ENCODE assay signal across 10 mouse cellular contexts in genomic region chr11:113777878-113778464, GRCm38 (mm10). TPM values are rescaled to one million over a fixed set of nuclear protein-coding genes. Genes with fewer than 3 reads are reported as not detected.
DNase-seq lines count a peak whose midpoint lies in the region; ATAC-seq and TF ChIP-seq lines count a peak whose summit lies in the region.
"Had no signal": no experiment of that assay in that cellular context is flagged by ENCODE, and none has a peak within 500 bp of the region (broad histone marks: within the 10 kb centered on the region; RNA-seq: fewer than 3 reads in every experiment).

No protein-coding gene starts in this region.

- no peaks in the 10 kb centered on the region for H3K36me3 ChIP-seq in forebrain, embryonic 10.5 days (replicated peaks)
- H3K36me3 ChIP-seq in forebrain, embryonic 11.5 days (ENCODE audit: control insufficient read depth, insufficient read depth, low read length): no peaks in the 10 kb centered on the region
- H3K36me3 ChIP-seq in lung, embryonic 14.5 days (ENCODE audit: insufficient read depth): no peaks in the 10 kb centered on the region
- H3K36me3 ChIP-seq in intestine, embryonic 15.5 days: no peaks in the 10 kb centered on the region
- no peaks in the 10 kb centered on the region for H3K36me3 ChIP-seq in stomach, embryonic 14.5 days (ENCODE audit: control insufficient read depth, insufficient read depth, low read length)

- H3K9ac ChIP-seq in forebrain, embryonic 11.5 days (ENCODE audit: low read length): no peak overlapping the region
- H3K9ac ChIP-seq in lung, embryonic 14.5 days: no peak overlapping the region
- H3K9ac ChIP-seq in intestine, embryonic 15.5 days: no peak overlapping the region
- no peak overlapping the region for H3K9ac ChIP-seq in stomach, embryonic 14.5 days (replicated peaks; ENCODE audit: low read depth, low read length)

- no peak overlapping the region for H3K4me3 ChIP-seq in forebrain, embryonic 10.5 days
- H3K4me3 ChIP-seq in forebrain, embryonic 11.5 days (ENCODE audit: low read depth, low read length): no peak overlapping the region
- H3K4me3 ChIP-seq in lung, embryonic 14.5 days (ENCODE audit: low read depth, low read length): no peak overlapping the region
- H3K4me3 ChIP-seq in intestine, embryonic 15.5 days (replicated peaks): no peak overlapping the region
- H3K4me3 ChIP-seq in stomach, embryonic 14.5 days (ENCODE audit: low read depth, low read length): no peak overlapping the region

- no peak overlapping the region for H3K4me2 ChIP-seq in forebrain, embryonic 11.5 days (ENCODE audit: low read depth, low read length, severe bottlenecking)
- H3K4me2 ChIP-seq in lung, embryonic 14.5 days: peak overlapping the region; percentile 13; the same call in 1 of the 2 replicates
- peak overlapping the region; percentile 20; the same call in 1 of the 2 replicates for H3K4me2 ChIP-seq in intestine, embryonic 15.5 days (replicated peaks)
- 0 out of 2 replicates have a peak overlapping the region, but pooled peaks have one; percentile 22 for H3K4me2 ChIP-seq in stomach, embryonic 14.5 days (replicated peaks; ENCODE audit: low read depth, low read length)

- 74% methylated on average over 8 of the region's 8 CpGs for WGBS in forebrain, embryonic 10.5 days
- WGBS in forebrain, embryonic 11.5 days: 71% methylated on average over 8 of the region's 8 CpGs
- 33% methylated on average over 8 of the region's 8 CpGs for WGBS in lung, embryonic 14.5 days
- WGBS in intestine, embryonic 15.5 days: 27% methylated on average over 8 of the region's 8 CpGs
- WGBS in stomach, embryonic 14.5 days: 44% methylated on average over 8 of the region's 8 CpGs

- peak overlapping the region; percentile 85 for H3K27ac ChIP-seq in forebrain, embryonic 10.5 days
- H3K27ac ChIP-seq in forebrain, embryonic 11.5 days (ENCODE audit: low read depth, low read length): no peak overlapping the region
- H3K27ac ChIP-seq in lung, embryonic 14.5 days (ENCODE audit: low read depth): peak overlapping the region; percentile 48
- H3K27ac ChIP-seq in intestine, embryonic 15.5 days: peak overlapping the region; percentile 51; the same call in 1 of the 2 replicates
- H3K27ac ChIP-seq in stomach, embryonic 14.5 days (ENCODE audit: low read length): peak overlapping the region; percentile 33; the same call in 1 of the 2 replicates

- ATAC-seq in forebrain, embryonic 11.5 days (replicated peaks; ENCODE audit: low FRiP score): no peak
- ATAC-seq in lung, embryonic 14.5 days (ENCODE audit: insufficient read depth): peak; percentile 50; the same call in 1 of the 2 replicates
- ATAC-seq in intestine, embryonic 15.5 days: peak; percentile 78
- ATAC-seq in stomach, embryonic 14.5 days (ENCODE audit: insufficient number of reproducible peaks, insufficient read depth, low FRiP score, low read depth): no peak
- no peak for ATAC-seq in CD4-positive, CD25-positive, alpha-beta regulatory T cell, adult 4 months

- TF ChIP-seq CTCF in lung, embryonic 14.5 days (IDR thresholded peaks at IDR 0.05; ENCODE audit: low read depth): no peak

- H3K9me3 ChIP-seq in forebrain, embryonic 10.5 days: no peaks in the 10 kb centered on the region
- H3K9me3 ChIP-seq in forebrain, embryonic 11.5 days (ENCODE audit: control insufficient read depth, low read length): no peaks in the 10 kb centered on the region
- no peaks in the 10 kb centered on the region for H3K9me3 ChIP-seq in lung, embryonic 14.5 days (ENCODE audit: low read depth, low read length)
- no peaks in the 10 kb centered on the region for H3K9me3 ChIP-seq in intestine, embryonic 15.5 days
- H3K9me3 ChIP-seq in stomach, embryonic 14.5 days (ENCODE audit: control insufficient read depth, low read depth, low read length): no peaks in the 10 kb centered on the region

- H3K4me1 ChIP-seq in forebrain, embryonic 10.5 days: peaks cover 63% of the 10 kb centered on the region
- H3K4me1 ChIP-seq in forebrain, embryonic 11.5 days (replicated peaks; ENCODE audit: control insufficient read depth, insufficient read depth, low read length): peaks cover 10% of the 10 kb centered on the region; the same call in 1 of the 2 replicates
- peaks cover 25% of the 10 kb centered on the region for H3K4me1 ChIP-seq in lung, embryonic 14.5 days (ENCODE audit: insufficient read depth)
- peaks cover 48% of the 10 kb centered on the region for H3K4me1 ChIP-seq in intestine, embryonic 15.5 days (replicated peaks)
- peaks cover 34% of the 10 kb centered on the region for H3K4me1 ChIP-seq in stomach, embryonic 14.5 days (ENCODE audit: control insufficient read depth, insufficient read depth, low read length)

- DNase-seq in forebrain, embryonic 10.5 days (ENCODE audit: extremely low spot score, low spot score): no peak
- DNase-seq in forebrain, embryonic 11.5 days (ENCODE audit: low spot score): no peak
- peak; percentile 62 for DNase-seq in lung, embryonic 14.5 days
- no peak for DNase-seq in lung, adult 18-20 months
- DNase-seq in gastrocnemius, postnatal 10 days: no peak
- DNase-seq: cerebellum, adult 11 months; layer of hippocampus, adult 9-11 months had no signal

- 0 out of 2 replicates have a peak, but pooled peaks cover 3% of the 10 kb centered on the region for H3K27me3 ChIP-seq in forebrain, embryonic 10.5 days (ENCODE audit: poor library complexity, severe bottlenecking)
- H3K27me3 ChIP-seq in forebrain, embryonic 11.5 days (ENCODE audit: control insufficient read depth, insufficient read depth, low read length): no peaks in the 10 kb centered on the region
- no peaks in the 10 kb centered on the region for H3K27me3 ChIP-seq in lung, embryonic 14.5 days (ENCODE audit: insufficient read depth, low read length)
- no peaks in the 10 kb centered on the region for H3K27me3 ChIP-seq in intestine, embryonic 15.5 days (replicated peaks)
- H3K27me3 ChIP-seq in stomach, embryonic 14.5 days (ENCODE audit: control insufficient read depth, insufficient read depth, low read length): no peaks in the 10 kb centered on the region

RNA-seq across cellular contexts. Expression of gene Cdc42ep4, which starts 26.3 kb away (rescaled TPM):
- polyA plus RNA-seq in forebrain, embryonic 10.5 days (2016; fragmentation: Nextera tagmentation; extraction: Ambion mirVana): 107 TPM in 2 replicates
- 78.5 and 88.6 TPM in 2 replicates for polyA plus RNA-seq in forebrain, embryonic 11.5 days (2014; fragmentation: Nextera tagmentation; extraction: Ambion mirVana)
- 86.6 and 86.9 TPM in 2 replicates for polyA plus RNA-seq in lung, embryonic 14.5 days (2014; fragmentation: Nextera tagmentation; extraction: Ambion mirVana)
- polyA plus RNA-seq in intestine, embryonic 15.5 days (2015; fragmentation: Nextera tagmentation; extraction: Ambion mirVana): 54.4 and 57.8 TPM in 2 replicates
- polyA plus RNA-seq in stomach, embryonic 14.5 days (2014; fragmentation: Nextera tagmentation; extraction: Ambion mirVana): 51.5 and 51.6 TPM in 2 replicates
- 1 to 10 TPM; 2.1 to 2.3 TPM for polyA plus RNA-seq in CD4-positive, CD25-positive, alpha-beta regulatory T cell, adult 4 months (2017; shearing (Covaris generic))
- 10 to 100 TPM; 19.1 to 22.0 TPM for total RNA-seq in gastrocnemius, postnatal 10 days (2021)

Comparison
In these comparisons a context has a peak if more than half of its experiments do, and no peak if none do; other contexts are left out.
1. ATAC-seq: peak in lung, embryonic 14.5 days (single experiment) and intestine, embryonic 15.5 days (single experiment); none in forebrain, embryonic 11.5 days (single experiment), stomach, embryonic 14.5 days (single experiment) and CD4-positive, CD25-positive, alpha-beta regulatory T cell, adult 4 months (single experiment).
2. RNA of gene Cdc42ep4, which starts 26.3 kb away (polyA plus RNA-seq): 107 TPM in forebrain, embryonic 10.5 days, 86.6 to 86.9 TPM in lung, embryonic 14.5 days, 78.5 to 88.6 TPM in forebrain, embryonic 11.5 days, 54.4 to 57.8 TPM in intestine, embryonic 15.5 days and 51.5 to 51.6 TPM in stomach, embryonic 14.5 days; 2.1 to 2.3 TPM in CD4-positive, CD25-positive, alpha-beta regulatory T cell, adult 4 months; every median in the first group is over 10 times any median in the second.